Mouse (Mus musculus): ENCODE measurements at regions not wholly inside any gene's neighbourhood (a gene's known extent, or its start where the extent isn't known, plus 50 kb on each side); places are given as distances from the start of the nearest gene placed in this dataset.

DNA sequence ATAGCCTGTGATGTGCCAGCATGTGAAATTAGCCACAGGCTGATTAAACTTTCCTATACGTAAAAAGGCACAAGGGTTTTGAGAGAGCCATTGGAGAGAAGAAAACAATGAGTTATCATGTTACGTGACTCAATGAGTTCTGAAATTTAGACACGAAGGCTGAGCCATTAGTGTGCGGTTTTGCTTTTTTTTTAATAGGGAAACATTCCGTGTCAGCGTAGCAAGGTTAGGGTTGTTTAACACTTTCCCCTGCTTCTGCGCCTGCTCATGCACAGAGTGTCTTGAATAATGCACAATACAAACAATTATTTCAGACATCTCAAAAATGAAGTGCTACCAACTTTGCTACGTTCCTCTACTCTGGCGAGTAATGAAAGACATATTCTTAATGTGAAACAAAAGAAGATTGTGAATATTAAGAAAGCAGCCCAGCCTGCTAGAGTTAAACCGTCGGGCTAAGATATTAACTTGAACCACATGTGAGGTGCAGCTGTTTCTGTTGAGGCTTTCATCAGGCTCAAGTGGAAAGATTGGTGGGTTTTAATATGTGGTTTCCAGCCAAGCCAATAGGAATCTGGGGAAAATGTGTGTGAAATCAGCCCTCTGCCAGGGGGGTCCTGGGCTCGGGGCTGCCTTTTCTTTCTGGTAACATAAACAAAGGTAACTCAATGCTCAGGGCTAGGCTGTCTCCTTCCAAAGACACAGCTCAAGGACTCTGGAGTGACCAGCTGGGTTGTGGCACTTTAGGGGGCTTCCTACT lies 287.2 kb downstream of the Slc4a3 start:
- DNase-seq (ENCODE audit: low spot score in 2 of 2): no peak

DNA sequence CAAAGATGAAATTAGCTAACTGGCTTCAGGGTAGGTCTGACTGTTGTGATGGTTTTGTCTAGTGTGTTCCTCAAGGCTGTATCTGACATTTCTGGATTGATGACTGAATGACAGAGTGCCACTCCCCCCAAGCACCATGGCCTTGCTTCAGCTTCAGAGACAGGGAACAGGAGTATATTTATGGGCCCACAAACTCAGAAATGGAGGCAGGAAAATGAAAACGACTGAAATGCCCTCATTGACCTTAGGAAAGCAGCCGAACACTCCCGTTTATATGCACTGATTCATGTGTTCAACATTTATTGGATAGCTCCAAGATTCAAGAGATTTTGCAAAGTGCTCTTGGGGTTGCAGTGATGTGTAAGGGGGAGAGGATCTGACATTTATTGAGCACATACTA lies 288.3 kb downstream of the Slc4a3 start:
- DNase-seq (ENCODE audit: low spot score in 2 of 2): no peak

DNA sequence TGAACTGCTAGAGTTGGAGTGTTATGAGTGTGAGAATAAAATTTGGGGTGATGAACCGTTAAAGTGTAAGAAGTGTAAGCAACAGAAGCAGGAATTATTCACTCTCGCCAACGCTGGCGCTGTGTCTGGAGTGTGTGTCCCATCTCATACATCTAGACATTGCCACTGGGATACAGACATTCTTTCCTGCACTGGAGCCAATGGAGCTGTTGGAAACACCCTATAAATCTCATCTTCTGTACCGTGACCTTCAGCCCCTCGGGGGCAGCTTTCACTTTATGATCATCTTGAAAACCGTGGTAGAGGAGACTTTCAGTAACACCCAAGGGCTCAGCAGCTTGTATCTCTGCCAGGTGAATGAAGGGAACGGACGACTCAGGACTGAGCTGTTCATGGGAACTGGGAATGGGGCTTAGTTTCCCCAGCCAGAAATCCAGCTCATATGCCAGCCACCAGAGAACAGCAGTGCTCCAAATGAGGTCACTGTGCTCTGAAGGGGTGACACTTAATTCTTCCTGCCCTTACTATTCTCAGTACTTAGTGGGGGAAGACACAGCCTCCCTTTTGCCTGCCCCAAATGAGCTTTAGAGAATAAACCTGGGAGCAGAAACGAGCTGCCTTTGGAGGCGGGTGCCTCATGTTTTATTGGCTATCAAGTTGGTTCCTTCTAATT lies 293.6 kb downstream of the Slc4a3 start:
- no peak for DNase-seq (ENCODE audit: low spot score in 2 of 2)

DNA sequence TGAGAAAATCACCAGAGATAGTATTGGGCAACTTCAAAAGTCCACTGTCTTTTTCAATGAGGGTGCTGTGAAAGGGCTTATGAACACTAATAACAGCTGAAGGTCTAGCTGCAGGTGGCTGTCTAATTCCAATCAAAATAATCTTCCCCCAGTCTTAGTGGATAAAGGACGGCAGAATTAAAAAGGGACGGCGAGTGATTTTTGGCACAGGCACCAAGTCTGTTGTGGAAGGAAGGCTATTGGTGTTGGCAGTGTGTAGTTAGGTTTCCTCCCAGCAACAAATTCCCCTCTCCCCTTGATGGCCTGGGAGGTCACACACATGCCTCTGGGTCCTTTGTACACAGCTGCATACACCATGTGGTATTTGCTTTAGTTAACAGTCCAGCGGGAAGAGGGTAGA lies 296.3 kb downstream of the Slc4a3 start:
- no peak for DNase-seq (ENCODE audit: low spot score in 2 of 2)

DNA sequence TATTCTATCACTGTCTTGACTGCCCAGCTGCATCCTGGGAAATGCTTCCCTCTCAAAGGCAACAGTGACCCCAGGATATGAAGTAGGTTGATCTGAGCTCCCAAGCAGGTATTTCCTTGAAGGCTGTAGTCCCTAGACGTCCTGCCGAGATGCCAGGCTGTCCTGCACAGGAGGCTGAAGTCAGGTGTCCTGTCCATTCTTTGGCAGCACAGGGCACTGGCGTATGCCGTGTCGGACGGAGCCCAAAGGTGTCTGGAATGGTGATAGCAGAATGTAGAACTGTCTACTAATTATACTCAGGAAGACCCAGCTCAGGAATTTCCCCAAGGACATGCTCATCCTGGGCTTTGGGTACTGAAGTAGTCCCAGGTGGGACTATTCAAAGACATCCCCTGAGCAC lies 297.3 kb downstream of the Slc4a3 start:
- no peak for DNase-seq (ENCODE audit: low spot score in 2 of 2)

DNA sequence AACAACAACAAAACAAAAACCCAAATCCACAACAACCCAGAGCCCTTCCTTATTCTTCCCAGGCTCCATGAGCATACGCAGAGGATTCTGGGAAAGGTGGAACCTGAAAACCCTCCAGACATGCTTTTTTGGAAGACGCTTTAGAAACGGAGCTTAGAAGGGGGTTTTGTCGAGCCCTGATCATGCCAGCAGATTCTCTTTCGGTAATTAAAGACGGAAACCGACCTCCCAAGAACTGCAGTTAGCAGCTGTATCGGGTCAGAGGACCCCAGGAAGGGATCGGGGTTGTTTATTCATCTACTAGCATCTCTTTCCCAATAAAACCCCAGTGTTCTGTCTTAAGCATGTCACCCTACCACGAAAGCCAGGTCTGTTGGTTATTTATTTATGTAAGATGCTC lies 298.1 kb downstream of the Slc4a3 start:
- DNase-seq (ENCODE audit: low spot score in 2 of 2): no peak

DNA sequence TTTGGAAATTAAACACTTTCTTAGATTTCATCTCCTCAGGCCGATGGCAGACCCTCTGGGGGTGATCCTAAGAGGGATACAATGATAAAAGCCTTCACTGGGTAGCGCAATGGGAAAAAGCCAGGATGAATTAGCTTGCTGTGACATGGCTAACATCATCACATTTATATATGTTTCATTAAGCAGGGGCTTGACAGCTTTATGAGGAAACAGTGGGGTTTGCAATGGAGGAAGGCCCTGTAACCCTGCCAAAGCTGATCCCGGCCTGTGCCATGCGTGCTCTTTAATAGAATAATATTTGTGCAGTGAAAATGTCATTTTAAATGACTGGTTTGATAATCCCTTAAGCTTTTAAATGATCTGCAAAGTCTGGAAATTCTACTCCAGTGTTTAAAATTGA lies 298.5 kb downstream of the Slc4a3 start:
- DNase-seq (ENCODE audit: low spot score in 2 of 2): no peak

DNA sequence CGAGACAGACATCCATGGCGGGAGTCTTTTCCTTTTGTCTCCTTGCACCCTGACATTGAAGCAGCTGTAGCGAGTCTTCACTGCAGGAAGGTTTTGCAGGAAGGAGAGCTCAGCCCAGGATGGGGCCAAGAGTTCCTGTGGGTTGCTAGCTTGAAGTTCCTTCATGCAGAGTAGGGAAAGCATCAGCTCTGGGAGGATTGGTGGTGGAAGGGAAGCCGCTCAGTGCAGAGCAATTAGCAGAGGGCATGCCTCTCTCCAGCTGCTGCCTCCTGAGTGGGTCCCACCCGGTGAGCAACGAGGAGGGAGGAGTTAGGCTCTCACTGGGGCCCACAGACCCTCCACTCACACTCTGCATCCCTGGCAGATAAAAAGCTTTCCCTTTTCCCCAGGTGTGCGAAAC lies 298.9 kb downstream of the Slc4a3 start:
- no peak for DNase-seq (ENCODE audit: low spot score in 2 of 2)

DNA sequence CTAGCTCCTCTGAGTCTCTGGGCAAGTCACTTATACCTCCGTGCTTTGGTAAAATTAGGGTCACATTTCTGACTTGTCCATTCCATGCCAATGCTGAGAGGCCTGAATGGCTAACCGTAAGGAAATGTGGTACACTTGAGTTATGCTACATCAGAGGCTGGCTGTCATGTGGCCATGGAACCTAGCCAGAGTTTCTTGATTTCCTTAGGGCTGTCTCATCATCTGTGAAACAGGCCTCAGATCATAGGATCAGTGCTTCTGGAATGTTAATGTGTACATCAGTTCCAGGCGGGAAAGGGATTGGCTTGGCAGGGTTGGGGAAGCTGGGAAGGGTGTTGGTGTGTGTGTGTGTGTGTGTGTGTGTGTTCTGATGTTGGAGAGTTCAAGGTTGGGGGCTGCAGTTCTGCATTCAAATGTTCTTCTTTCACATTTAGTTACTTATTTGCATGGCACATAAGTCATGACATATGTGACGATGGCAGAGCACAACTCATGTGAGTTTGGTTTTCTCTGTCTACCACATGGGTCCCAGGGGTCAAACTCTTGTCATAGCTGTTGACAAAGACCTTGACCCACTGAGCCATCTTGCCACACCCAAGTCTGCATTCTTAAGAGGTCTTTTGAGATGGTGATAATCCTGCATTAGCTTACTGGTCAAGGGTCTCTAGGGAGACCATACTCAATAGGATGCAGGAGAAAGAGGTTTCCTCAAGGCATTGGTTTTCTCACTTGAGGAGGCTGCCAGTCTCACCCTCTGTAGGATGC lies 299.9 kb downstream of the Slc4a3 start:
- no peak for DNase-seq (ENCODE audit: low spot score in 2 of 2)

DNA sequence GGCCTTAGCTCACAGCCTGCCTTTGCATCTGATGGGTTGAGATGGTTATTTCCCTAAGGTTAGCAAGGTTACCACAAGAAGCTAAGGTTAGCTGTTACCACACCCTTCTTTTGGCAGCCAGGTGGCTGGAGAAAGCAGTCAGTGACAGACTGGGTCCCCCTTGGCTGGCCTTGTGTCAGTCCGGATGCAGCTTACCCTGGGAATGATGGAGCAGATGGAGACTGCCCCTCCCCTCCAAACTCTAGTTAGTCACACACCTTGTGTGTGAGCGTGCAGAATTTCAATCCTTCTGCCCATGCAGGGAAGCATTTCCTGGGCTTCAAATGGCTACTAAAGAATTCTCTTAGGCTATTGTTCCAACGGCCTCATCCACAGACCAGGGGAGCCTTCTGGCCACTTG lies 301.6 kb downstream of the Slc4a3 start:
- DNase-seq (ENCODE audit: low spot score in 2 of 2): no peak

DNA sequence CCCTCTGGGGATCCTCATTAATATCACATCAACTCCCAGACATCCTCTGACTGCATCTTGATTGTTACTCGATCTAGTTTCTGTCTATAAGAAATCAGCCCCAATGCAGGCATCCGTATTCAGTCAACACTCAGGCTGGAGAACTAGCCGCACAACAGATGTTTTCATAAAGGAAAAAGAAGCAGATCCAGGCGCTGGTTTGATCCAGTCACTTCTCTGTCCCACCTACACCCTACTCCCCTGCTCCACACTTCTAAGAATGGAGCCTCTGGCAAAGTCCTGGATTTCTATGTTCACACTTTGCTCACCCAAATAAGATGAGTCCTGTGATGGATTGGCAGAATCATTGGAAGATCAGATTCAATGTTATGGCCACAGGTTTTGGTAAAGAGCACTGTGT lies 302.4 kb downstream of the Slc4a3 start:
- no peak for DNase-seq (ENCODE audit: low spot score in 2 of 2)

DNA sequence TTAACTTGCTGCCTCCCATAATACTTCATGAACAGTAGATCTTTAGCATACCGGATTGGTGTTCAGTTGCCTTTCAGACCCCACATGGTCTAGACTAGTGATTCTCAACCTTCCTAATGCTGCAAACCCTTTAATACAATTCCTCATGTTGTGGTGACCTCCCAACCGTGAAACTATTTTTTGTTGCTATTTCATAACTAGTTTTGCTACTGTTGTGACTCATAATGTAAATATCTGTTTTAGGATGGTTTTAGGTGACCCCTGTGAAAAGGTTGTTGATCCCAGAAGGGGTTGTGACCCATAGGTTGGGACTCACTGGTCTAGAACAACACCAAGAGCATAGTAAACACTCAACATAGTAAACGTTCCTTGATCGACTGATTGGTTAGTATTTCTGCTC lies 304.1 kb downstream of the Slc4a3 start:
- no peak for DNase-seq (ENCODE audit: low spot score in 2 of 2)

DNA sequence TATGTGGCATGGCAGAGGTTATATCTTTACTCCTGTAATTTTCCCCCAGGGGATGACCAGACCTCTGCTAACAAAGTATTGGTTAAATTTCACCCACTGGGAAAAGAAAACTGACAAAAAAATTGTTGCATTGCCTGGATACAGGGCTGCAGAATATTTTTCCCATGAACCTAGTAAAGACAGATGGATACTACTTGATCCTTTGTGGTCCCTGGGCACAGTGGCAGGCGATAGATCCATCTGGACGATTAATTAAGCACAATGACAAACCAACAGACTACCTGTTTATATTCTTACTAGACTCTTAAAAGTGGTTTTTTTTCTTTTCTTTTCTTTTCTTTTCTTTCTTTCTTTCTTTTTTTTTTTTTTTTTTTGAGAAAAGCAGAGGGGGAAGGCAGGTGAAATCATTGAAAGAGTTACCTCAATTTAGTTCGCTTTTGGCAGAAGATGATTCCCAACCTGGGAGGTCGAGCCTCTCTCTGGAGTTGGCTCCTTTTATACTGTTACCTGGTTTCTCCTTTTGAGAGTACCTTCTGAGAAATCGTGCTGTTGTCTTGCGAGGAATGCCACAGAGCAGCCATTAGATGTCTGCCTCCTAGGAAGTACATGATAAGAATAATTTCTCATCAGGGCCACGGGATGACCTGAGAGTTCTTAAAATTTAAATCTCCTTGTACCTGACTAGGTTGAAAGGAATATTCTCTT lies 312.6 kb downstream of the Slc4a3 start:
- no peak for DNase-seq (ENCODE audit: low spot score in 2 of 2)

DNA sequence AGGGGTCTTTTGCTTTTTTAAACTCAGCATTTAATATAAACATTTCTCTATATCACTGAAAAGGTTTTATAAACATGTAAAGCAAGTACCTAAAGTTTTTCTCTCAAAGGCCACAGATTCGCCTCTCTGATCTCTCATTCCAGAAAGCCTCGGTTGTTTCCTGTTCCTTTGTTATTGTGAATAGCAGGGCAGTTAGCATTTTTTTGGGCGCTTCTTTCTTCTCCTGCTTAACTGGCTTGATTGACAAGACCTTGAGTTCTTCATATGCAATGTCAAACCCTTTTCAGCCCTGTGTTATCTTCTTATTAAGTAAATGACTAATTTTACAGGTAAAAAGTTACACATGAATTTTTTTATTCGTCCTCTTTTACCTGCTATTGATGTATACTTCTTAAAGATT lies 316.7 kb downstream of the Slc4a3 start:
- DNase-seq (ENCODE audit: low spot score in 2 of 2): no peak

DNA sequence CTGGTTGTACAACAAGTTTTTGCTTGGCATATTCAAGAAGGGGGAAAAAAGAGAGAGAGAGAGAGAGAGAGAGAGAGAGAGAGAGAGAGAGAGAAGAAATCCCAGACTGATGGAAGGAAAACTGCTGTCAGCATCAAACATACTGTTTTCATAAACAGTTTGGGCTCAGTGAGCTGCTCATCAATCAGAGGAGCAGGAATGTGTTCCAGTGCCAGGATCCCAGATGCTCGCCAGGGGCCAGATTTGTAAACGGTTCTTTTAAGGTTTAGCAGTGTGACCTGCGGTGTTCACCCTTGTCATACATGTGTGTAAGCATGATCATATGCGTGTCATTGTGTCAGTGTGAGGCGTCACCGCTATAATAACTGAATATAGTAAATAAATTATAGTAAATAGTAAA lies 320.5 kb downstream of the Slc4a3 start:
- no peak for DNase-seq (ENCODE audit: low spot score in 2 of 2)

DNA sequence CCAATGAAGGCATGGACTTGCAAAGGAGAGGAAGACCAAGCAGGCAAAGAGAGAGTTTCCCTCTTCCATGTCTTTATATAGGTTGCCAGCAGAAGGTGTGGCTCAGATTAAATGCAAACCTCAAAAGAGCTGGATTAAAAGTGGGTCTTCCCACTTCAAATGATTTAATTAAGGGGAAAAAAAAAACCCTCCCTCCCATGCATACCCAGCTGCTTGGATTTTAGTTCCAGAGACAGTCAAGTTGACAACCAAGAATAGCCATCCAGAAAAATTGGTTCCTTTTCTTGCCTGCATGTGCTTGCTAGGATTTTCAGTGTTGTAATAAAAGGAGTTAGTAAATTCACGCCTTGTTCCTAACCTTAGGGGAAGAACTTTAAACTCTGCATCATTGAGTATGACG lies 323.3 kb downstream of the Slc4a3 start:
- no peak for DNase-seq (ENCODE audit: low spot score in 2 of 2)

DNA sequence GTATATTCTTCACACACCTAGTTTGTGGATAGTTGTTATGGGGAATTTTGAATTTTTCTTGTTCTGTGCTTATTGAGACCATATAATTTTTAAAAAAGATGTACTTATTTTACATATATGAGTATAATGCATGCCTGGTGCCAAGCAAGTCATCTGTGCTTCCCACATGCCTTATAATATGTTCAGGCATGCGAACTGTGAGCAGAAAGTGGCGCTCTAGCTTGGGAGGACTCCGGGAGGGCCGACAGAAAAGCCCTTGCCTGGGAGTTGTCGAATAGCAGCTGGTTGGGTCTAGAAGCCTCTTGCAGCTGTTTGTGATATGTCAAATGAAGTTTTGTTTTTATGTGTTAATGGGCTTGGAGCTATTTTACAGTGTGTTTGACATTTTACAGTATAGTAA lies 323.8 kb downstream of the Slc4a3 start:
- no peak for DNase-seq (ENCODE audit: low spot score in 2 of 2)

DNA sequence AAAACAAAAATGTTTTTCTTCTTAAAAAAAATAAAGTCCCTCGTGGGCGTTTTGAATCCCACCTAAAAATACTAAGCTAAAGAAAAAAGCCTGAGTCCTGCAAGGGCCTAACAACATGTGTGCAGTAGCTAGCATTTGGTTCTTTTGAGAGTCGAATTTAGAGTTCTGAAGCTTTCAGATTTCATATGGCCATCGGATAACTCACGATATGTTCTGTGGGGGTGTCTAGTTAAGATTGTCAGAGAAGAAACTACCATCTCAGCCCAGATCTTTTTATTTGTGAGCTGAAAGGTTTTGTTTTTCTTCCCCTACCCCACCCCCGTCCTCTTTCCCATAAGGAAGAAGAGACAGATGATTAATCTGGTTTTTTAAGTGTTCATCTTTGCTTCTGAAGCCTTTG lies 327.8 kb downstream of the Slc4a3 start:
- DNase-seq (ENCODE audit: low spot score in 2 of 2): no peak

DNA sequence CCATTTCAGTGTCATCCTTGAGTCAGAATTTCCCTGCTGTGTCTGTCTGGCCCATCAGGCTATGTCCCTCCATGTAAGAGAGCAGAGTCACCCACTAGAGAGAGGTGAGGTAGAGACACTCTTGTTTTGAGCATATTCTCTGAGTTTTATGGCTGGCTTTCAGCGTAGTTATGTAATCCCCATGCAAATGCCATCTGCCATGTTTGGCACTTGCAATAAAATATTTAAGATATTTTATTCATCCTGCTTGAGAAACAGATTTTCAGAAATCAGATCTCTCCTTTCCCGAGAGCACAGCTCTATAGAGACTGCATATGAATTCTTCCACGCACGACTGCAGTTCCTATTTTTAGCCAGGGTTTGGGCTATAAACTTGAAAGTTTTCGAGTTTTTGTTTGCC lies 331.1 kb downstream of the Slc4a3 start:
- no peak for DNase-seq (ENCODE audit: low spot score in 2 of 2)

DNA sequence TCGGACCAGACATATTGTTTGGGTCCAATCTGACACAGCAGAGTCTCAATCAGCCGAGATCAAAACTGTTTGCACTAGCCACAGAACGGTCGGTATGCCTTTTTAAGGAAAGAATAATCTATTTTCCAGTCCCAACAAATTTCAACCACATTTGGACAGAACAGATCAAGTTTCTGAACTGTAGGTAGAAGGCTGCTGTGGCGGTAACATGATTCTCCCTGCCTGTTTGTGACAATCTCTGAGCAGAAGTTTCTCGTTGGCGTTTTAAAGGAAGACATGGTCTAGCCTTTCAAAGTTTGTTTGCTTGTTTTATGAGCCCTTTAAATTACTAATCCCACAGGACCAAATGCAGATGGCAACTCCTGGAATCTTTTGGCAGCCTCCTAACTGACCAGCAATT lies 339.6 kb downstream of the Slc4a3 start:
- no peak for DNase-seq (ENCODE audit: low spot score in 2 of 2)

DNA sequence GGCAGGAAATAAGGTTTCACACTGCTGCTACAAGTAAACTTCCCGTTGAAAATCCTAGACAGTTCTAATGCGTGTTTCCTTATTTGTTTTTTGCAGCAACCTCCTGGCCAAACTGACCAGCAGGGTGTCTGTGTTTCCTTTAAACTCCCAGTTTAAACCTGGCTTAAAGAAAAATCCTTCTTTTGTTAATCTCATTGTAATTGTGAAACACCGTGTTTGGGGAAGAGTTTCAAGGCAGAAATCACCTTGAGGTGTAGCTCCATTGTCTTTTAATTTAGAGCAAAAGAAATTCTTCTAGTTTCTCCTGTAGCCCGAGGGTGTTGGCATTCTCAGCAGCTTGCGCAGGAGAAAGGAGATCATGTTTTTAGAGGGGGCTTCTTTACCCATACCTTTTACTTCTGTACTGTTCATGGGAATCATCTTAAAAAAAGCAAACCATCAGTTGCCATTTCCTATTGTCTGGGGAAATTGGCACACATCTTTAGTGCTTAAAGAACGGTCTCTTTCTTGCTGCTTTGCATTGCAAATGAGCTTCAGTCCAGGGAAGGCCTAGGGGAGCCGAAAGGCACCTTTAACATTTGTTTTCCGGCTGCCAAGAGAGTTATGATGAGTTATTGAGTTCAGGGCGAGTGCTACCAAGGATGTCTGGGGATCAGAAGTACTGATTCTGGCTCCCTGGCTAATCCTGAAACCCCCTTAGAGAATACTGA lies 342.6 kb downstream of the Slc4a3 start:
- DNase-seq (ENCODE audit: low spot score in 2 of 2): no peak

Measured in cerebellum, postnatal 4 days (tissue).